Mouse (Mus musculus) hindbrain, embryonic 10.5 days (tissue): ENCODE measurements around the gene Nat14. TPM values are rescaled to one million over a fixed set of nuclear protein-coding genes. Genes with fewer than 3 reads are reported as not detected.
A peak's percentile ranks its signal among the peaks of the same experiment; 100 is the strongest.

Source experiments
- DNase-seq: peaks from one replicate; pipeline ENCODE4 v3.0.0-alpha.2; 2017; ENCODE audit warnings: low spot score
- H3K27ac ChIP-seq: fragments of 300-500 bp; sonication (generic); 2 replicates; pipeline ENCODE4 v1.5.1; 2016; ENCODE audit warnings: mild to moderate bottlenecking, moderate library complexity
- H3K27me3 ChIP-seq: fragments of 300-500 bp; sonication (generic); 2 replicates; pipeline ENCODE4 v1.6.1; 2016; ENCODE audit warnings: mild to moderate bottlenecking; ENCODE audit not compliant: poor library complexity, insufficient read depth, severe bottlenecking
- H3K36me3 ChIP-seq: fragments of 300-500 bp; sonication (generic); 2 replicates; pipeline ENCODE4 v1.6.1; 2016; ENCODE audit warnings: mild to moderate bottlenecking, moderate library complexity
- H3K4me1 ChIP-seq: fragments of 300-500 bp; sonication (generic); replicated peaks from 2 replicates; pipeline ENCODE4 v1.6.1; 2016; ENCODE audit warnings: mild to moderate bottlenecking
- H3K4me3 ChIP-seq: fragments of 300-500 bp; sonication (generic); 2 replicates; pipeline ENCODE4 v1.5.1; 2016; ENCODE audit warnings: mild to moderate bottlenecking, moderate library complexity
- H3K9me3 ChIP-seq: fragments of 300-500 bp; sonication (generic); 2 replicates; pipeline ENCODE4 v1.6.1; 2016; ENCODE audit warnings: mild to moderate bottlenecking, moderate library complexity
- WGBS: fragments of 180-500 bp; shearing (Covaris S2); methylation state at CpG from one replicate; pipeline ENCODE4 v1.1.7; 2016; 5-methylcytosine and 5-hydroxymethylcytosine counted together
- polyA plus RNA-seq: library from polyadenylated mRNA; unstranded; fragments of >200 nt; fragmentation: Nextera tagmentation; extraction: Ambion mirVana; gene quantifications from 2 replicates; pipeline ENCODE4 v1.2.1, GENCODE M21; 2016

Gene Nat14
- polyA plus RNA-seq, 1 experiment from 2014 or later, result 9.6 TPM

GRCm38 (mm10) chr7:4937392-4937791 lies 15.6 kb downstream of the Nat14 start:
- Histone ChIP-seq H3K4me1 (no peaks in the 10 kb centered on the region), H3K9me3 (peaks cover 6% of the 10 kb centered on the region; the same call in 1 of the 2 replicates), H3K36me3 (no peaks in the 10 kb centered on the region), H3K27ac (no peak overlapping the region), H3K27me3 (no peaks in the 10 kb centered on the region), H3K4me3 (no peak overlapping the region)
- DNase-seq, result no peak
- 78% methylated on average over 11 of the region's 11 CpGs for WGBS

- no peaks in the 10 kb centered on the region for H3K27me3 ChIP-seq
- peaks cover 2% of the 10 kb centered on the region for H3K4me1 ChIP-seq
- H3K4me3 ChIP-seq, result no peak overlapping the region
- peak; percentile 73 for DNase-seq
- H3K36me3 ChIP-seq, result no peaks in the 10 kb centered on the region
- WGBS, result 30% methylated on average over 2 of the region's 2 CpGs
- no peak overlapping the region for H3K27ac ChIP-seq
- H3K9me3 ChIP-seq, result peaks cover 6% of the 10 kb centered on the region; the same call in 1 of the 2 replicates
Observed at GRCm38 (mm10) chr7:4938456-4938855, 16.6 kb downstream of the Nat14 start.

- Histone ChIP-seq H3K9me3 (no peaks in the 10 kb centered on the region), H3K4me1 (peaks cover 4% of the 10 kb centered on the region), H3K27me3 (no peaks in the 10 kb centered on the region), H3K27ac (no peak overlapping the region), H3K4me3 (0 out of 2 replicates have a peak overlapping the region, but pooled peaks have one; percentile 1), H3K36me3 (no peaks in the 10 kb centered on the region)
- peak; percentile 82 for DNase-seq
- WGBS, result 21% methylated on average over 9 of the region's 9 CpGs
Observed at GRCm38 (mm10) chr7:4940068-4940479, 18.2 kb downstream of the Nat14 start.

- 62% methylated on average over 5 of the region's 5 CpGs for WGBS
- no peak for DNase-seq
- no peak overlapping the region for H3K4me3 ChIP-seq
Observed at GRCm38 (mm10) chr7:4942673-4943072, 20.8 kb downstream of the Nat14 start.

GRCm38 (mm10) chr7:4943223-4943815 lies 21.5 kb downstream of the Nat14 start:
- Histone ChIP-seq H3K27ac (peak overlapping the region; percentile 59; the same call in 1 of the 2 replicates), H3K27me3 (no peaks in the 10 kb centered on the region), H3K4me1 (peaks cover 4% of the 10 kb centered on the region), H3K9me3 (no peaks in the 10 kb centered on the region), H3K4me3 (peak overlapping the region; percentile 39), H3K36me3 (no peaks in the 10 kb centered on the region)
- DNase-seq, result peak; percentile 90
- WGBS, result 18% methylated on average over 15 of the region's 15 CpGs

More at GRCm38 (mm10) chr7:4942673-4943072, 20.8 kb downstream of the Nat14 start:
- no peaks in the 10 kb centered on the region for H3K9me3 ChIP-seq
- no peak overlapping the region for H3K27ac ChIP-seq
- H3K27me3 ChIP-seq, result no peaks in the 10 kb centered on the region
- peaks cover 4% of the 10 kb centered on the region for H3K4me1 ChIP-seq
- no peaks in the 10 kb centered on the region for H3K36me3 ChIP-seq

GRCm38 (mm10) chr7:4947855-4948254 lies 26.0 kb downstream of the Nat14 start:
- 0 out of 2 replicates have a peak, but pooled peaks cover 4% of the 10 kb centered on the region for H3K9me3 ChIP-seq
- DNase-seq, result no peak
- H3K4me3 ChIP-seq, result no peak overlapping the region
- no peaks in the 10 kb centered on the region for H3K27me3 ChIP-seq
- no peaks in the 10 kb centered on the region for H3K36me3 ChIP-seq
- 62% methylated on average over 2 of the region's 2 CpGs for WGBS
- H3K4me1 ChIP-seq, result peaks cover 4% of the 10 kb centered on the region
- H3K27ac ChIP-seq, result no peak overlapping the region

- no peaks in the 10 kb centered on the region for H3K27me3 ChIP-seq
- peaks cover 2% of the 10 kb centered on the region for H3K4me1 ChIP-seq
- no peaks in the 10 kb centered on the region for H3K36me3 ChIP-seq
- H3K27ac ChIP-seq, result no peak overlapping the region
- WGBS, result 73% methylated on average over 6 of the region's 6 CpGs
- no peak for DNase-seq
- no peak overlapping the region for H3K4me3 ChIP-seq
- H3K9me3 ChIP-seq, result 0 out of 2 replicates have a peak, but pooled peaks cover 4% of the 10 kb centered on the region
Observed at GRCm38 (mm10) chr7:4948386-4948785, 26.6 kb downstream of the Nat14 start.

- 87% methylated on average over 19 of the region's 19 CpGs for WGBS
- Histone ChIP-seq H3K27me3 (no peaks in the 10 kb centered on the region), H3K36me3 (no peaks in the 10 kb centered on the region), H3K4me3 (no peak overlapping the region), H3K4me1 (no peaks in the 10 kb centered on the region), H3K9me3 (0 out of 2 replicates have a peak, but pooled peaks cover 4% of the 10 kb centered on the region), H3K27ac (no peak overlapping the region)
- DNase-seq, result no peak
Observed at GRCm38 (mm10) chr7:4950561-4951342, 28.9 kb downstream of the Nat14 start.

GRCm38 (mm10) chr7:4953815-4954445 lies 32.1 kb downstream of the Nat14 start:
- H3K36me3 ChIP-seq, result no peaks in the 10 kb centered on the region
- 29% methylated on average over 10 of the region's 10 CpGs for WGBS
- H3K9me3 ChIP-seq, result 0 out of 2 replicates have a peak, but pooled peaks cover 4% of the 10 kb centered on the region
- H3K4me3 ChIP-seq, result no peak overlapping the region
- no peak for DNase-seq
- no peaks in the 10 kb centered on the region for H3K27me3 ChIP-seq
- no peaks in the 10 kb centered on the region for H3K4me1 ChIP-seq
- H3K27ac ChIP-seq, result no peak overlapping the region

- Histone ChIP-seq H3K36me3 (no peaks in the 10 kb centered on the region), H3K9me3 (no peaks in the 10 kb centered on the region), H3K4me3 (no peak overlapping the region), H3K27ac (no peak overlapping the region; the same call in 1 of the 2 replicates), H3K4me1 (no peaks in the 10 kb centered on the region), H3K27me3 (no peaks in the 10 kb centered on the region)
- WGBS, result 82% methylated on average over 10 of the region's 10 CpGs
- DNase-seq, result no peak
Observed at GRCm38 (mm10) chr7:4957361-4957760, 35.5 kb downstream of the Nat14 start.

GRCm38 (mm10) chr7:4963527-4963926 lies 41.7 kb downstream of the Nat14 start:
- WGBS, result 75% methylated on average over 5 of the region's 5 CpGs
- no peak overlapping the region for H3K27ac ChIP-seq

GRCm38 (mm10) chr7:4964272-4964671 lies 42.4 kb downstream of the Nat14 start, which contains the start of gene Sbk2:
Gene Sbk2 (minus strand): TSS chr7:4964406.
- no peak within 1 kb of the TSS for H3K27ac ChIP-seq

More at GRCm38 (mm10) chr7:4963527-4963926, 41.7 kb downstream of the Nat14 start:
- H3K27me3 ChIP-seq, result no peaks in the 10 kb centered on the region
- 0 out of 2 replicates have a peak, but pooled peaks cover 7% of the 10 kb centered on the region for H3K4me1 ChIP-seq
- H3K9me3 ChIP-seq, result no peaks in the 10 kb centered on the region
- no peak overlapping the region for H3K4me3 ChIP-seq
- H3K36me3 ChIP-seq, result no peaks in the 10 kb centered on the region
- no peak for DNase-seq

More at GRCm38 (mm10) chr7:4964272-4964671, 42.4 kb downstream of the Nat14 start, which contains the start of gene Sbk2:
- no peaks in the 10 kb centered on the region for H3K27me3 ChIP-seq
- 0 out of 2 replicates have a peak, but pooled peaks cover 7% of the 10 kb centered on the region for H3K4me1 ChIP-seq
- 9% methylated on average over 10 of the region's 10 CpGs for WGBS
- no peaks in the 10 kb centered on the region for H3K36me3 ChIP-seq
- H3K4me3 ChIP-seq, result peak within 1 kb of the TSS; percentile 18; the same call in 1 of the 2 replicates
- H3K9me3 ChIP-seq, result 0 out of 2 replicates have a peak, but pooled peaks cover under 1% of the 10 kb centered on the region
- peak; percentile 62 for DNase-seq
